Mouse (Mus musculus) brown adipose tissue, adult 24 weeks (tissue): Measurements from ENCODE around the gene 1700069L16Rik. TPM values are rescaled to one million over a fixed set of nuclear protein-coding genes. Genes with fewer than 3 reads are reported as not detected.

ENCODE experiments used
- H3K27ac ChIP-seq: fragments of 200-500 bp; replicated peaks from 2 replicates; pipeline ENCODE4 v1.5.1; 2012; ENCODE audit warnings: low read depth, mild to moderate bottlenecking, low read length
- H3K4me1 ChIP-seq: fragments of 200-500 bp; 2 replicates; pipeline ENCODE4 v1.6.1; 2012; ENCODE audit warnings: low read length, mixed read lengths; ENCODE audit not compliant: control insufficient read depth, insufficient read depth, insufficient read length
- H3K4me3 ChIP-seq: fragments of 200-500 bp; 2 replicates; pipeline ENCODE4 v1.5.1; 2012; ENCODE audit warnings: low read depth, mild to moderate bottlenecking, low read length, moderate library complexity; ENCODE audit not compliant: insufficient read depth
- polyA plus RNA-seq: library from polyadenylated mRNA; stranded (reverse); fragments of >200 nt; gene quantifications from 2 replicates; pipeline ENCODE4 v1.2.4, GENCODE M21; 2012; ENCODE audit not compliant: missing spikeins, insufficient read depth, insufficient read length

1700069L16Rik gene
- polyA plus RNA-seq, 1 experiment = not detected

DNA sequence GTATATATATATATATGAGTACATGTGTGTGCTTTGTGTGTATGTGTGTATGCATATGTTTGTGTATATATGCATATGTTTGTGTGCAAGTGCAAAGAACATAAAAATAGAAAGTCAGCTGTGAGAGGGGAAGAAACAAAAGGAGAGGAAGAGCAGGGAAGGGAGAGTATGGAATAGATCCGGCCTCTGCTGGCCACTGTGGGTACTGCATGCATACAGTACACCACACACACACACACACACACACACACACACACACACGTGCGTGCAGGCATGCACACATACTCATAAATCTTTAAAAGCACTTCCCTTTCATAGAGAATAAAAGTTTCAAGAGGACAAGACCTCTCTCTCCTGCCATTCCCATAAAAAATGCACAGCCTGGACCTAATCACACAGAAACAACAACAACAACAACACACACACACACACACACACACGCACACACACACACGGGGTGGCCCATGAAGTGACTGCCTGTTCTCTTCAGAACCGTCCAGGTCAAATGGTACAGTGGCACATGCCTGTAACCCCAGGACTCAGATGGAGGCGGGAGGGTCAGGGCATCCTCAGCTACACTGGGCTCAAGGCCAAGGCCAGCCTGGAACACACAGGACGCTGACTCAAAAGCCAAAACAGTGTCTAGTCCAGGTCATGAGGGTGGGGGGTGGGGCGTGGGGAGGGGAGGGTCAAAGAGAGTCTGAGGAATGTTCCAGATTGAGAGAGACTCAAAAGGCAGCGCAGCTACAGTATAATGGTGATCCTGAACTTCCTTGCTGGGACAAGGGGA lies 2.2 kb downstream of the 1700069L16Rik start:
- Histone ChIP-seq H3K4me1 (no peaks in the 10 kb centered on the region), H3K4me3 (no peak overlapping the region), H3K27ac (no peak overlapping the region)

GRCm38 (mm10) chr5:113719221-113719661 lies 5.3 kb downstream of the 1700069L16Rik start:
- Histone ChIP-seq H3K27ac (no peak overlapping the region), H3K4me3 (no peak overlapping the region), H3K4me1 (no peaks in the 10 kb centered on the region)

DNA sequence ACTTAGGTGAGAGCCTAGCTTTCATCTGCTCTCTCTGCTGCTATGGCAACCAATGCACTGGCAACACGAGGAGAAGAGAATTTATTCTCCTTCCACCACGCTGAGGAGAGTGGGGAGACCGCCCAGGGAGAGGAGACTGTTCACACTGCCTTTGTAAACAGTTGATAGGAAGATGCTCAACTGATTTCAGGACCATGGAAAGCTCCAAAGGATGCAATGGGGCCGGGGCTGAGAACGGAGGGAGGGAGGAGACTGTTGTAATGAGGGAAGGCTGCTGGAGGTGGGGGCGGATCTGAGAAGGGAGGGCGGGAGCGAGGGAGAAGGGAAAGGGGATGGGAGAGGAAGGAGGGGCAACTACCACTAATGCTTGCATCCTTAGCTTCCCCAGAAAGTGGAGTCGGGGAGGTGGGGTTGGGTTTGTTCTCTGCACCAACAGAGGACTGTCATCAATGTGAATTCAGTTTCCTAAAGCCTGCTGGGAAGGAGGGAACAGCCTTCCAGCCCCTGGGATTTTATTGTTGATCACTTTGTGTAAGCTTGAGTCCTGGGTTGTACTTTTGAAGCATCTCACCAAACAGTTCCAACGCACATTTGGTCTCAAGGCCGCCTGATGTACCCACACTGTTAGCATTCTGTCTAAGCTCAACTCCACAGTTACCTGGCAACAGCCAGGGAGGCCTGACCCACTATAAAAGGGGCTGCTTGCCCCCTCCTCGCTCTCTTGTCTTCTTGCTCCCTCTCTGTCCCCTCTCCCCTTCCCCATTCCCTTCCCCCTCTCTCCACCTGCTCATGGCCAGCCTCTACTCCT lies 7.8 kb downstream of the 1700069L16Rik start:
- Histone ChIP-seq H3K4me1 (no peaks in the 10 kb centered on the region), H3K27ac (no peak overlapping the region), H3K4me3 (no peak overlapping the region)

- Histone ChIP-seq H3K27ac (no peak overlapping the region), H3K4me3 (no peak overlapping the region), H3K4me1 (no peaks in the 10 kb centered on the region)
These were observed 11.7 kb downstream of the 1700069L16Rik start for GRCm38 (mm10) chr5:113712861-113713260.

GRCm38 (mm10) chr5:113703803-113704585 lies 20.6 kb downstream of the 1700069L16Rik start:
- H3K4me3 ChIP-seq = no peak overlapping the region
- no peak overlapping the region for H3K27ac ChIP-seq

DNA sequence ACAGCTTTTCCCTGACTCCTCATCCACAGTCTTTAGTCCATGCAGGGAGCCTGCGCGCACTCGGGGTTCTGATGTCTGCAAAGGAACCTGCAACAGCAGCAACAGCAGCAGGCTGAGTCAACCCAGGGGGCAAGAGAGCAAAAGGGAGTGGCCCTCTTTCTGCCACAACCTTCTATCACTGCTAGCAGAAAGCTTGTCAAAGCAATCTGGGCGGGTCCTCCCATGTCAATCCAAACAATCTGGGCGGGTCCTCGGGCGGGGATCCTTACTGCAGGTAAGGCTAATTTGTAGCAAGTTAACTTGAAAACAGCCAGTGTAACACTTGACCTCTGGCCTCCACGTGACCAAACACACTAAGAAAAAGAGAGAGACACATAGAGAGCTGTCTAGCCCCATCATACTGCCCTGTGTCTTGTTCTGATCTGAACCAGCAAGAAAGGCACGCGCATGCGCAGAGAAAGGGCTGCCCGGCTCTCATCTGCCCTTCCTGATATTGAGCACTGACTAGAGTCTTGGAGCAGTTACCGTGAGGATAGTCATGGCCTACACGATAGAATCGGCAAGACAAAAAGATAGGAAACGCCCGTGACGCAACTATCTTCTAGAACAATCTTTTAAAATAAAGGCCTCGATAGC lies 24.1 kb downstream of the 1700069L16Rik start:
- peaks cover 3% of the 10 kb centered on the region; the same call in 1 of the 2 replicates for H3K4me1 ChIP-seq
- no peak overlapping the region for H3K4me3 ChIP-seq
- H3K27ac ChIP-seq = no peak overlapping the region

More at GRCm38 (mm10) chr5:113703803-113704585, 20.6 kb downstream of the 1700069L16Rik start:
- peaks cover 3% of the 10 kb centered on the region; the same call in 1 of the 2 replicates for H3K4me1 ChIP-seq

DNA sequence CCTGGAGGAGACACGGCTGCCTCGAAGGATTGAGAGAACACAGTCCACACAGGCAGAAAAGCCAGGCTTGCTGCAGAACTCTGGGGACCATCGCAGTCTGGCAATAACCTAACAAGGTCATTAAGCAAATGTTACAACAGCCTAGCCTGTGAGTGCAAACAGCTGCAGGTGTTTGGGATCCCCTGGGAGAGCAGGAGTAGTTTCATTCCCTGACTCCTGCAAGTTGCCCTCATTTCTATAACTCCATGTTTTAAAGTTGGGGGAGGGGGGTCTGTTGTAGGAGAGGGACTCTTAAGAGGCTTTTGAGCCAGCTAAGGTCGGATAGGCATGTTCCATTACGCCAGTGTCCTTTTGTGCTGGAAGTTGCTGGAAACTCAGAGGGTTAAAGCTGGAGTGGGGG lies 30.2 kb downstream of the 1700069L16Rik start:
- Histone ChIP-seq H3K4me1 (no peaks in the 10 kb centered on the region), H3K4me3 (no peak overlapping the region), H3K27ac (no peak overlapping the region)

- Histone ChIP-seq H3K27ac (no peak overlapping the region), H3K4me1 (no peaks in the 10 kb centered on the region), H3K4me3 (no peak overlapping the region)
These were observed 30.6 kb downstream of the 1700069L16Rik start for GRCm38 (mm10) chr5:113694000-113694399.

DNA sequence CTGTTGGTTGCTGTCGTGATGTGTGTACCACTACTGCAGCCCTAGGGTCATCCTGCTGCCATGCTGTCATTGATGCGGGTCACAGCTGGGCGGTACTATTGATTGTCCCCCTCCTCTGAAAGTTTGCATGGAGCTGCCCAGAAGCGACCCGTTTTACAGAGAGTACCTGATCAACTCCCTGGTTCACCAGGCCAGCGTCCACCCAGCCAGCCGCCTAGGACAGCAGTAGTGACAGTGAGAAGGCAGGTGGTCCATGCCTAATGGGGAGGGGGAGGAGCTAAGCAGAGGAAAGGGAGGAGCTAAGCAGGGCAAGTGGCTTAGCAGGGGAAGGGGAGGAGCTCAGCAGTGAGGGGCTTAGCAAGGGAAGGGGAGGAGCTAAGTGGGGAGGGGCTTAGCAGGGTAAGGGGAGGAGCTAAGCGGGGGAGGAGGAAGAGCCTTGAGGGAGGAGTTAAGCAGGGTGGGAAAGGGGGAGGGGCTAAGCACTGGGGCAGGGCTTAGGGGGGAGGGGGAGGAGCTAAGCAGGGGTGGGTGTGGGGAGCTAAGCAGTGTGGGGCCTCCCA lies 31.3 kb downstream of the 1700069L16Rik start:
- Histone ChIP-seq H3K4me1 (no peaks in the 10 kb centered on the region), H3K4me3 (no peak overlapping the region), H3K27ac (no peak overlapping the region)

DNA sequence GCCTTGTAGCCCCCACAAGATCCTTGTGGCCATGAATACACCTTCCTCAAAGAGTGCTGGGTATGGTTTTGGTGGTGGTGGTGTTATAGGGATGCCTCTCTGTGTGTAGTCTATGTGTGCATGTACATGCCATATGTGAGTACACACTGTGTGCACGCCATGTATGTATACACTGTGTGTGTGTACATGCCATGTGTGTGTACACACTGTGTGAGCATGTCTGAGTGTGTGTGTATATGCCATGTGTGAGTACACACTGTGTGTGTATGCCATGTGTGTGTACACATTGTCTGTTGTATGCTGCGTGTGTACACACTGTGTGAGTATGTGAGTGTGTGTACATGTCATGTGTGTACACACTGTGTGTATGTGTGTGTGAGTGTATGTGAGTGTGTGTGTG lies 33.7 kb downstream of the 1700069L16Rik start:
- H3K27ac ChIP-seq = no peak overlapping the region
- H3K4me3 ChIP-seq = no peak overlapping the region
- H3K4me1 ChIP-seq = no peaks in the 10 kb centered on the region

- H3K4me3 ChIP-seq = no peak overlapping the region
- no peak overlapping the region for H3K27ac ChIP-seq
- no peaks in the 10 kb centered on the region for H3K4me1 ChIP-seq
These were observed 34.5 kb downstream of the 1700069L16Rik start for GRCm38 (mm10) chr5:113690069-113690548.

- no peaks in the 10 kb centered on the region for H3K4me1 ChIP-seq
- H3K27ac ChIP-seq = no peak overlapping the region
- no peak overlapping the region for H3K4me3 ChIP-seq
These were observed 37.1 kb downstream of the 1700069L16Rik start for GRCm38 (mm10) chr5:113687514-113687913.

DNA sequence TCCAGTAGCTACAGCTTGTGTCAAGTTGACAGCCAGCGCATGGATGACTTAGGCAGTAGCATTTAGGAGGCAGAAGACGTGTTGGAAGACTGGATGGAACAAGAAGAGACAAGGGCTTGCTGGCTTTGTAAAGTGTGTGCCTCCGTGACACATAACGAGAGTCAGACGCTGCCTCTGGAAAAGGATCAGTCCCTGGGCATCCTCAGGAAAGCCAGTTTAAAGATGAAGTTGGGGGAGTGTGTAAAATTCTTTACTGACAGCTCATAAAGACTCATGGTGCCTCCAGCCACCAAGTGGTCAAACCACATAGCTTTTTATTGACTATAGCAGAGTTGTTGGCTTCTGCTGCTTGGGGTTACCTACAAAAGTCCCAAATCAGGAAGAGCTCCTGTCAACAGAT lies 39.1 kb downstream of the 1700069L16Rik start:
- Histone ChIP-seq H3K4me3 (no peak overlapping the region), H3K4me1 (no peaks in the 10 kb centered on the region), H3K27ac (no peak overlapping the region)

- Histone ChIP-seq H3K4me1 (no peaks in the 10 kb centered on the region), H3K4me3 (no peak overlapping the region), H3K27ac (no peak overlapping the region)
These were observed 41.3 kb downstream of the 1700069L16Rik start for GRCm38 (mm10) chr5:113683246-113683645.
